Mouse (Mus musculus) kidney, adult 2 months (tissue): Measurements from ENCODE around the gene Per3. TPM values are rescaled to one million over a fixed set of nuclear protein-coding genes. Genes with fewer than 3 reads are reported as not detected.

Source experiments
- DNase-seq: peaks from one replicate; pipeline ENCODE4 v3.0.0; 2021
- H3K27ac ChIP-seq: fragments of 200-500 bp; 2 replicates; pipeline ENCODE4 v1.5.1; 2012; ENCODE audit warnings: low read depth, low read length, control low read depth, inconsistent platforms; ENCODE audit not compliant: insufficient read depth
- H3K27me3 ChIP-seq: fragments of 200-500 bp; replicated peaks from 2 replicates; pipeline ENCODE4 v1.6.1; 2012; ENCODE audit warnings: mild to moderate bottlenecking, moderate library complexity, low read length, inconsistent platforms; ENCODE audit not compliant: control insufficient read depth, insufficient read depth
- H3K36me3 ChIP-seq: fragments of 200-500 bp; 2 replicates; pipeline ENCODE4 v1.6.1; 2012; ENCODE audit warnings: mild to moderate bottlenecking, moderate library complexity, low read length, inconsistent platforms; ENCODE audit not compliant: control insufficient read depth, insufficient read depth
- H3K4me1 ChIP-seq: fragments of 200-500 bp; 2 replicates; pipeline ENCODE4 v1.6.1; 2011; ENCODE audit warnings: low read length; ENCODE audit not compliant: control insufficient read depth, insufficient read depth
- H3K4me3 ChIP-seq: fragments of 200-500 bp; 2 replicates; pipeline ENCODE4 v1.5.1; 2011; ENCODE audit warnings: mild to moderate bottlenecking, low read depth, low read length, control low read depth; ENCODE audit not compliant: insufficient read depth
- CTCF ChIP-seq: fragments of 200-500 bp; conservative IDR thresholded peaks from 2 replicates; pipeline ENCODE4 v1.5.1; 2011; ENCODE audit warnings: low read depth, mild to moderate bottlenecking, control low read depth, low read length, moderate library complexity, mixed read lengths; ENCODE audit not compliant: insufficient read depth, insufficient read length
- POLR2A ChIP-seq: fragments of 200-500 bp; IDR thresholded peaks from one replicate; pipeline ENCODE4 v1.6.1; 2011; ENCODE audit warnings: low read depth, low read length, control low read depth
- WGBS: fragments of 180-500 bp; shearing (Covaris S2); methylation state at CpG from one replicate; pipeline ENCODE4 v1.1.7; 2018; 5-methylcytosine and 5-hydroxymethylcytosine counted together
- polyA plus RNA-seq: library from polyadenylated mRNA; depleted of rRNA; stranded (reverse); fragments of >200 nt; gene quantifications from 2 replicates; pipeline ENCODE4 v1.2.3, GENCODE M21; 2012; rRNA removed

Gene Per3
- polyA plus RNA-seq, result 13.1 and 14.1 TPM in 2 replicates

- Histone ChIP-seq H3K36me3 (peaks cover 3% of the 10 kb centered on the region), H3K4me3 (peak within 1 kb of the TSS; percentile 91), H3K4me1 (peaks cover 8% of the 10 kb centered on the region; the same call in 1 of the 2 replicates), H3K27ac (peak within 1 kb of the TSS; percentile 99), H3K27me3 (no peaks in the 10 kb centered on the region)
- peak; percentile 99 for DNase-seq
- WGBS, result 2% methylated on average over 79 of the region's 79 CpGs
- TF ChIP-seq CTCF (no peak), POLR2A (peak; percentile 73)
Measured at GRCm38 (mm10) chr4:151044037-151044943, at the start of gene Per3. TSS of gene Per3 (minus strand) at chr4:151044665.

- no peak for DNase-seq
- Histone ChIP-seq H3K4me1 (no peaks in the 10 kb centered on the region), H3K27me3 (no peaks in the 10 kb centered on the region), H3K27ac (no peak within 1 kb of the TSS), H3K36me3 (no peaks in the 10 kb centered on the region), H3K4me3 (no peak within 1 kb of the TSS)
- TF ChIP-seq POLR2A, result no peak
- TF ChIP-seq CTCF, result no peak
- 79% methylated on average over 7 of the region's 7 CpGs for WGBS
Measured at GRCm38 (mm10) chr4:151089270-151089669, 44.8 kb upstream of the Per3 start, which contains the start of gene Gm13090. TSS of gene Gm13090 (plus strand) at chr4:151089570.

GRCm38 (mm10) chr4:151088819-151089218 lies 44.4 kb upstream of the Per3 start:
- WGBS, result 86% methylated on average over 14 of the region's 14 CpGs
- TF ChIP-seq CTCF (no peak), POLR2A (no peak)
- H3K36me3 ChIP-seq, result no peaks in the 10 kb centered on the region
- H3K27me3 ChIP-seq, result no peaks in the 10 kb centered on the region
- H3K4me1 ChIP-seq, result no peaks in the 10 kb centered on the region
- DNase-seq, result no peak
- H3K4me3 ChIP-seq, result no peak overlapping the region
- no peak overlapping the region for H3K27ac ChIP-seq

- Histone ChIP-seq H3K4me1 (no peaks in the 10 kb centered on the region), H3K36me3 (no peaks in the 10 kb centered on the region), H3K4me3 (no peak overlapping the region), H3K27ac (no peak overlapping the region), H3K27me3 (no peaks in the 10 kb centered on the region)
- 94% methylated on average over 1 of the region's 1 CpGs for WGBS
- TF ChIP-seq CTCF (0 out of 2 replicates have a peak, but pooled peaks have one; percentile 2), POLR2A (no peak)
- DNase-seq, result no peak
Measured at GRCm38 (mm10) chr4:151087358-151087757, 42.9 kb upstream of the Per3 start.

GRCm38 (mm10) chr4:151083027-151083426 lies 38.6 kb upstream of the Per3 start:
- no peak for TF ChIP-seq POLR2A
- no peak for TF ChIP-seq CTCF
- 74% methylated on average over 5 of the region's 5 CpGs for WGBS
- H3K27ac ChIP-seq, result no peak overlapping the region
- H3K36me3 ChIP-seq, result no peaks in the 10 kb centered on the region
- H3K4me3 ChIP-seq, result no peak overlapping the region
- DNase-seq, result no peak
- H3K27me3 ChIP-seq, result no peaks in the 10 kb centered on the region
- H3K4me1 ChIP-seq, result no peaks in the 10 kb centered on the region

GRCm38 (mm10) chr4:151081977-151082376 lies 37.5 kb upstream of the Per3 start:
- Histone ChIP-seq H3K27me3 (no peaks in the 10 kb centered on the region), H3K4me1 (no peaks in the 10 kb centered on the region), H3K36me3 (no peaks in the 10 kb centered on the region), H3K27ac (no peak overlapping the region), H3K4me3 (no peak overlapping the region)
- no peak for TF ChIP-seq CTCF
- DNase-seq, result no peak
- 86% methylated on average over 13 of the region's 13 CpGs for WGBS

- DNase-seq, result no peak
- Histone ChIP-seq H3K27ac (no peak overlapping the region), H3K4me1 (no peaks in the 10 kb centered on the region), H3K27me3 (no peaks in the 10 kb centered on the region), H3K36me3 (no peaks in the 10 kb centered on the region), H3K4me3 (no peak overlapping the region)
- TF ChIP-seq POLR2A, result no peak
- 57% methylated on average over 2 of the region's 2 CpGs for WGBS
Measured at GRCm38 (mm10) chr4:151081355-151081754, 36.9 kb upstream of the Per3 start.
